Mouse (Mus musculus) hindbrain, embryonic 15.5 days (tissue): ENCODE results near the gene Gabrb2. TPM values are rescaled to one million over a fixed set of nuclear protein-coding genes. Genes with fewer than 3 reads are reported as not detected.

Experiments used
- ATAC-seq: fragments of 200-750 bp; cut with Nextera tagmentation; 2 replicates; pipeline ENCODE4 v1.8.0; 2017; ENCODE audit warnings: low read depth, moderate number of reproducible peaks, moderate TSS enrichment; ENCODE audit not compliant: low FRiP score
- H3K27ac ChIP-seq: fragments of 300-500 bp; sonication (generic); replicated peaks from 2 replicates; pipeline ENCODE4 v1.5.1; 2015; ENCODE audit warnings: mild to moderate bottlenecking, inconsistent platforms
- H3K27me3 ChIP-seq: fragments of 300-500 bp; sonication (generic); 2 replicates; pipeline ENCODE4 v1.6.1; 2015; ENCODE audit warnings: control low read depth, inconsistent platforms
- H3K36me3 ChIP-seq: fragments of 300-500 bp; sonication (generic); 2 replicates; pipeline ENCODE4 v1.6.1; 2015; ENCODE audit warnings: control low read depth, inconsistent platforms
- H3K4me1 ChIP-seq: fragments of 300-500 bp; sonication (generic); replicated peaks from 2 replicates; pipeline ENCODE4 v1.6.1; 2015; ENCODE audit warnings: control low read depth, inconsistent platforms
- H3K4me2 ChIP-seq: fragments of 300-500 bp; sonication (generic); 2 replicates; pipeline ENCODE4 v1.6.1; 2015; ENCODE audit warnings: moderate library complexity, mild to moderate bottlenecking, inconsistent platforms
- H3K4me3 ChIP-seq: fragments of 300-500 bp; sonication (generic); 2 replicates; pipeline ENCODE4 v1.5.1; 2015; ENCODE audit warnings: mild to moderate bottlenecking, inconsistent platforms
- H3K9ac ChIP-seq: fragments of 300-500 bp; sonication (generic); 2 replicates; pipeline ENCODE4 v1.6.1; 2015; ENCODE audit warnings: inconsistent platforms
- H3K9me3 ChIP-seq: fragments of 300-500 bp; sonication (generic); 2 replicates; pipeline ENCODE4 v1.6.1; 2016; ENCODE audit warnings: control low read depth, inconsistent platforms
- WGBS: fragments of 180-500 bp; shearing (Covaris S2); methylation state at CpG from one replicate; pipeline ENCODE4 v1.1.7; 2015; 5-methylcytosine and 5-hydroxymethylcytosine counted together
- polyA plus RNA-seq: library from polyadenylated mRNA; unstranded; fragments of >200 nt; fragmentation: Nextera tagmentation; extraction: Ambion mirVana; gene quantifications from 2 replicates; pipeline ENCODE4 v1.2.1, GENCODE M21; 2015

The Gabrb2 gene
- polyA plus RNA-seq, 1 experiment from 2014 or later = 19.9 TPM

GRCm38 (mm10) chr11:42651572-42651971 lies 232.0 kb downstream of the Gabrb2 start:
- no peaks in the 10 kb centered on the region for H3K36me3 ChIP-seq
- H3K9ac ChIP-seq = no peak overlapping the region
- no peaks in the 10 kb centered on the region for H3K27me3 ChIP-seq
- no peak for ATAC-seq
- no peak overlapping the region for H3K4me2 ChIP-seq
- H3K27ac ChIP-seq = no peak overlapping the region
- H3K4me1 ChIP-seq = no peaks in the 10 kb centered on the region
- no peaks in the 10 kb centered on the region for H3K9me3 ChIP-seq
- no peak overlapping the region for H3K4me3 ChIP-seq

- WGBS = 30% methylated on average over 3 of the region's 3 CpGs
- Histone ChIP-seq H3K4me3 (no peak overlapping the region), H3K9me3 (no peaks in the 10 kb centered on the region), H3K4me2 (no peak overlapping the region), H3K9ac (no peak overlapping the region), H3K4me1 (no peaks in the 10 kb centered on the region), H3K36me3 (no peaks in the 10 kb centered on the region), H3K27me3 (no peaks in the 10 kb centered on the region), H3K27ac (no peak overlapping the region)
- no peak for ATAC-seq
These were observed 234.6 kb downstream of the Gabrb2 start for GRCm38 (mm10) chr11:42654189-42654588.

- H3K27me3 ChIP-seq = no peaks in the 10 kb centered on the region
- no peak overlapping the region for H3K9ac ChIP-seq
- no peak overlapping the region for H3K27ac ChIP-seq
- 87% methylated on average over 4 of the region's 4 CpGs for WGBS
- no peaks in the 10 kb centered on the region for H3K9me3 ChIP-seq
- no peak overlapping the region for H3K4me2 ChIP-seq
- no peaks in the 10 kb centered on the region for H3K36me3 ChIP-seq
- no peak overlapping the region for H3K4me3 ChIP-seq
- H3K4me1 ChIP-seq = no peaks in the 10 kb centered on the region
- no peak for ATAC-seq
These were observed 249.1 kb downstream of the Gabrb2 start for GRCm38 (mm10) chr11:42668657-42669056.

Other genes starting within 250 kb of the Gabrb2 start
- 19.0 and 19.3 TPM in 2 replicates for gene Gabra1, start 236.8 kb upstream of the Gabrb2 start, polyA plus RNA-seq
- not detected in 2 replicates for gene Gabra6, start 98.7 kb upstream of the Gabrb2 start, polyA plus RNA-seq